Comparison of ENCODE assay signal across 12 mouse cellular contexts in genomic region chr13:46428964-46429363, GRCm38 (mm10). TPM values are rescaled to one million over a fixed set of nuclear protein-coding genes. Genes with fewer than 3 reads are reported as not detected.
DNase-seq lines count a peak whose midpoint lies in the region; ATAC-seq lines count a peak whose summit lies in the region.
"Had no signal": no experiment of that assay in that cellular context is flagged by ENCODE, and none has a peak within 500 bp of the region (broad histone marks: within the 10 kb centered on the region; RNA-seq: fewer than 3 reads in every experiment).

No protein-coding gene starts in this region.

- H3K4me2 ChIP-seq in heart, embryonic 11.5 days, result peak overlapping the region; percentile 4; the same call in 1 of the 2 replicates
- H3K4me2 ChIP-seq in lung, embryonic 15.5 days, result peak overlapping the region; percentile 43; the same call in 1 of the 2 replicates
- peak overlapping the region; percentile 29 for H3K4me2 ChIP-seq in hindbrain, embryonic 12.5 days (replicated peaks)
- H3K4me2 ChIP-seq in neural tube, embryonic 15.5 days, result peak overlapping the region; percentile 34; the same call in 1 of the 2 replicates

- no peak for ATAC-seq in heart, embryonic 11.5 days (replicated peaks; ENCODE audit: insufficient number of reproducible peaks, low FRiP score, low TSS enrichment)
- ATAC-seq in lung, embryonic 15.5 days (ENCODE audit: borderline replicate concordance, extremely low read depth, low FRiP score, low TSS enrichment), result no peak
- ATAC-seq in hindbrain, embryonic 12.5 days (ENCODE audit: low FRiP score), result no peak
- ATAC-seq in neural tube, embryonic 15.5 days (ENCODE audit: low FRiP score), result no peak
- ATAC-seq: CD4-positive, CD25-positive, alpha-beta regulatory T cell, adult 4 months had no signal

- no peak for DNase-seq in heart, adult 8-10 months (ENCODE audit: low spot score)
- no peak for DNase-seq in lung, postnatal 4 days
- no peak for DNase-seq in ovary, postnatal 10 days (ENCODE audit: low spot score)
- DNase-seq in kidney, postnatal 4 days, result no peak
- DNase-seq: cerebellum, adult 2 months; kidney, postnatal 25 days had no signal

- H3K9me3 ChIP-seq in heart, embryonic 11.5 days (replicated peaks; ENCODE audit: control insufficient read depth, low read length), result no peaks in the 10 kb centered on the region
- H3K9me3 ChIP-seq in lung, embryonic 15.5 days, result no peaks in the 10 kb centered on the region
- no peaks in the 10 kb centered on the region for H3K9me3 ChIP-seq in hindbrain, embryonic 12.5 days (replicated peaks)
- no peaks in the 10 kb centered on the region for H3K9me3 ChIP-seq in neural tube, embryonic 15.5 days (replicated peaks)

- H3K9ac ChIP-seq in heart, embryonic 11.5 days (ENCODE audit: low read depth, low read length), result 0 out of 2 replicates have a peak overlapping the region, but pooled peaks have one; percentile 6
- no peak overlapping the region for H3K9ac ChIP-seq in lung, embryonic 15.5 days
- no peak overlapping the region for H3K9ac ChIP-seq in hindbrain, embryonic 12.5 days
- H3K9ac ChIP-seq in neural tube, embryonic 15.5 days (replicated peaks), result no peak overlapping the region

- 0 out of 2 replicates have a peak, but pooled peaks cover 5% of the 10 kb centered on the region for H3K36me3 ChIP-seq in heart, embryonic 11.5 days (ENCODE audit: control insufficient read depth, insufficient read depth, low read length)
- 0 out of 2 replicates have a peak, but pooled peaks cover 3% of the 10 kb centered on the region for H3K36me3 ChIP-seq in lung, embryonic 15.5 days
- H3K36me3 ChIP-seq in hindbrain, embryonic 12.5 days, result peaks cover 12% of the 10 kb centered on the region
- H3K36me3 ChIP-seq in neural tube, embryonic 15.5 days, result peaks cover 8% of the 10 kb centered on the region; the same call in 1 of the 2 replicates

- no peak overlapping the region for H3K4me3 ChIP-seq in heart, embryonic 11.5 days (ENCODE audit: low read depth, low read length)
- H3K4me3 ChIP-seq in lung, embryonic 15.5 days, result 0 out of 2 replicates have a peak overlapping the region, but pooled peaks have one; percentile 7
- no peak overlapping the region for H3K4me3 ChIP-seq in hindbrain, embryonic 12.5 days
- 0 out of 2 replicates have a peak overlapping the region, but pooled peaks have one; percentile 2 for H3K4me3 ChIP-seq in neural tube, embryonic 15.5 days (replicated peaks)

- H3K27ac ChIP-seq in heart, embryonic 11.5 days (ENCODE audit: low read depth, low read length), result peak overlapping the region; percentile 98
- H3K27ac ChIP-seq in lung, embryonic 15.5 days, result no peak overlapping the region
- H3K27ac ChIP-seq in hindbrain, embryonic 12.5 days, result no peak overlapping the region
- H3K27ac ChIP-seq in neural tube, embryonic 15.5 days (replicated peaks), result no peak overlapping the region
- H3K27ac ChIP-seq: macrophage had no signal

- no peaks in the 10 kb centered on the region for H3K27me3 ChIP-seq in heart, embryonic 11.5 days (ENCODE audit: control insufficient read depth, insufficient read depth, low read length)
- H3K27me3 ChIP-seq in lung, embryonic 15.5 days, result 0 out of 2 replicates have a peak, but pooled peaks cover 4% of the 10 kb centered on the region
- H3K27me3 ChIP-seq in hindbrain, embryonic 12.5 days, result no peaks in the 10 kb centered on the region
- H3K27me3 ChIP-seq in neural tube, embryonic 15.5 days (replicated peaks), result no peaks in the 10 kb centered on the region

- WGBS in heart, embryonic 11.5 days (ENCODE audit: insufficient replicate concordance), result 55% methylated on average over 22 of the region's 22 CpGs
- WGBS in lung, embryonic 15.5 days, result 53% methylated on average over 22 of the region's 22 CpGs
- WGBS in hindbrain, embryonic 12.5 days, result 75% methylated on average over 22 of the region's 22 CpGs
- WGBS in neural tube, embryonic 15.5 days, result 75% methylated on average over 22 of the region's 22 CpGs

- H3K4me1 ChIP-seq in heart, embryonic 11.5 days (ENCODE audit: control insufficient read depth, insufficient read depth, low read length), result peaks cover 28% of the 10 kb centered on the region
- no peaks in the 10 kb centered on the region for H3K4me1 ChIP-seq in lung, embryonic 15.5 days
- H3K4me1 ChIP-seq in hindbrain, embryonic 12.5 days, result peaks cover 5% of the 10 kb centered on the region
- no peaks in the 10 kb centered on the region for H3K4me1 ChIP-seq in neural tube, embryonic 15.5 days

RNA-seq across cellular contexts. Expression of gene Rbm24, which starts 10.7 kb away (rescaled TPM):
- 62.3 and 63.1 TPM in 2 replicates for polyA plus RNA-seq in heart, embryonic 11.5 days (2014; fragmentation: Nextera tagmentation; extraction: Ambion mirVana)
- total RNA-seq in heart, adult 8-10 months (2022), result 100 to 1,000 TPM; 174 to 207 (median 195) TPM
- 3.7 and 4.0 TPM in 2 replicates for polyA plus RNA-seq in lung, embryonic 15.5 days (2015; fragmentation: Nextera tagmentation; extraction: Ambion mirVana)
- polyA plus RNA-seq in hindbrain, embryonic 12.5 days (2016; fragmentation: Nextera tagmentation; extraction: Ambion mirVana), result 2.4 and 3.6 TPM in 2 replicates
- 2.1 and 4.2 TPM in 2 replicates for polyA plus RNA-seq in neural tube, embryonic 15.5 days (2015; fragmentation: Nextera tagmentation; extraction: Ambion mirVana)
- polyA plus RNA-seq: macrophage had no signal

Comparison
In these comparisons a context has a peak if more than half of its experiments do, and no peak if none do; other contexts are left out.
1. H3K4me3 ChIP-seq: peak in lung, embryonic 15.5 days (single experiment) and neural tube, embryonic 15.5 days (single experiment); none in heart, embryonic 11.5 days (single experiment) and hindbrain, embryonic 12.5 days (single experiment).
2. RNA of gene Rbm24, which starts 10.7 kb away (polyA plus RNA-seq): 62.3 to 63.1 TPM in heart, embryonic 11.5 days; 2.1 to 4.2 TPM in neural tube, embryonic 15.5 days, 3.7 to 4.0 TPM in lung, embryonic 15.5 days and 2.4 to 3.6 TPM in hindbrain, embryonic 12.5 days; every median in the first group is over 10 times any median in the second.
3. Peak in every context shown above with its lines, with median percentiles within 50 percentile points of each other: H3K4me2 ChIP-seq.